Mouse (Mus musculus) ZHBTc4 (cell line): Measurements from ENCODE around the gene Lepr.
"Not testable (repeated sequence)": the region's sequence is repeated elsewhere in the genome, so short reads cannot be mapped to it uniquely, and the experiment has no call there.

Experiments used
- DNase-seq: peaks from one replicate; pipeline ENCODE4 v3.0.0-alpha.2; 2011; ENCODE audit warnings: low read depth, low spot score

Gene Lepr

DNA sequence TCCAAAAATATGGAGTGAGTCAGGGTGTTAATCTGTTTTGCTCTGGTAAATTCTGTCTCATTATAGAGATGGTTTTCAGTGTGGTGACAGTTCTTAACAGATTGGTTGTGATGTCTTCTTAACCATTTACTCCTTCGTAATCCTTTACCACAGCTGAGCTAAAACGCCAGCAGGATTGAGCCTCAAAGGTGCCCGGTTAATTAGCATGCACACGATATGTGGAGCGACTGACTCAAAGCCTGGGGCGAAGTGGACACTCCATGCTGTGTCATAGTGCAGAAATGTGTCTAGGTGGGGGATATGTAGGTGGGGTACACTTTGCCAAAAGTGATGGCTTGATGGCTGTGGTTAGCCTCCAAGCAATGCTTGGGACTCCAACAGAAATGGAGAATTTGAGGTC is 1.4 kb upstream of the Lepr start:
- no peak for DNase-seq

DNA sequence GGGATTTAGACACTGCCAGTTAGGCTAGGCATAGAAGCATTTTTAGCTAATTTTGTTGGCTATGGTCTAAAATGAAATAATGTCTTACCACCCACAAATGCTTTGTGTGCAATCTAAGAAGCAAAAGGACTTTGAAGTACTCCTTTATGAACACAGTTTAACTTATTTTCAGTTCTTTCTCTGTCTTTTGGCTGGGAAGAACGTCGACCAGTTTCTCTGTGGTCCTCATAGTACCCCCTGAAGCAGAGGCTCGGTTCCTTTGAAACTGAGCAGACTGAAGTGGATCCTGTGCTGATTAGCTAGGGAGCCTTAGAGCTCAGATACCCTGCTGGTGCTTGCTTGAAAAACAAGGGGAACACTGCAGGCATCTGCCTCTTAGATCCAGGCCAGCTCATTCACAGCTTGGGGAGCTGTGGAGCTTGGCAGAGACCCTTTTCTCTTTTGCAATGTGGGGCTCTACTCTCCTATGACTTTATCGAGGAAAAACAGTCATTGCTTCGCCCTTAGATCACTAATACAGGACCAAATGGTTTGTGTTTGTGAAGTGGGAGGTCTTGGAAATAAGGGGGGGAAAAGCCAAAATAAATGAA is 1.9 kb downstream of the Lepr start:
- DNase-seq: peak; percentile 6

DNA sequence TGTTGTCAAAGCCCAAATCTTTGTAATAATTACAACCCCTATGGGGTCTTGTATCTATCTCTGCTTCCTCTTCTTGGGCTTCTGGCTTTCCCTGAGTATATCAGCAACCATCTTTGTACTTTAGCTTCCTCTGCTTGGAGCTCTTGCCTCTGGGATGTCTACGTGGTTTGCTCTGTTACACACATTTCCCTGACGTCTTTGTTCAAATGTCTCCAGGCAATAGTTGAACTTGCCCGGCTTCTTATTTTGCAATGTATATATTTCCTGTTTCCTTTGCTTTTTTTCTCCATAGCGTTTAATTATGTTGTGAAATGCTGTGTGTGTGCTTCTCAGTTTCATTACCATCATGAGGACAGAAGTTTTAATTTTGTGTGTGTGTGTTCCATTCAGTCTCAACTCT is 4.5 kb downstream of the Lepr start:
- DNase-seq: no peak

DNA sequence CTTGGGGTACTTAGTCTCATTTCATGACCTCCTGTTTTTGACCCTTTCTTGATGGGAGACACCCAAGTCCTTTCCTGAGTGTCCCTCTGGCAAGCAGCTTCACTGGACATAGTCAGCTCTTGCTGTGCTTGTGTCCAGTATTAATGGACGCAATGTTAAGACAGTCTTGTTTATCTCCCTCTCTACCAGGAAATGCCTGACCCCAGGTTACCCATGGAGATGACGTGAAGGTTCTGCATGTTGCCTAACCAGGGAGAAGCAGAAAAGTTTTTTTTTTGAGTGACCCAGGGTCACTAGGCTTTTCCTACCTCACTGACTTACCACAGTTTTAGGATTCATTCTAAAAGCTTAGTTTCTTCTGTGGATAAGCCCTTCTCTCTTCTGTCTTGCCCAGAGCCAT is 24.8 kb downstream of the Lepr start:
- no peak for DNase-seq

DNA sequence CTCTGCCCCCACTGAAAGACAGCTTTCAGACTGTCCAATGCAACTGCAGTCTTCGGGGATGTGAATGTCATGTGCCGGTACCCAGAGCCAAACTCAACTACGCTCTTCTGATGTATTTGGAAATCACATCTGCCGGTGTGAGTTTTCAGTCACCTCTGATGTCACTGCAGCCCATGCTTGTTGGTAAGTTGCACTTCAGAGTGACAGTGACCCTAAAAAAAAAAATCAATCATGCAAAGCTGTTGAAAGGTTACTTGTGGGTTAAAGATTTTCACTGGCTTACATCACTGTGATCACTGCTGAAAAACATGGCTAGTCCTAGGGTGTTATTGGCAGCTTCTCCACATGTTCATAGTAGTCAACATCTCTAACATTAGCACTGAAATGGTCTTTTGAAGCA is 28.3 kb downstream of the Lepr start:
- DNase-seq: no peak

DNA sequence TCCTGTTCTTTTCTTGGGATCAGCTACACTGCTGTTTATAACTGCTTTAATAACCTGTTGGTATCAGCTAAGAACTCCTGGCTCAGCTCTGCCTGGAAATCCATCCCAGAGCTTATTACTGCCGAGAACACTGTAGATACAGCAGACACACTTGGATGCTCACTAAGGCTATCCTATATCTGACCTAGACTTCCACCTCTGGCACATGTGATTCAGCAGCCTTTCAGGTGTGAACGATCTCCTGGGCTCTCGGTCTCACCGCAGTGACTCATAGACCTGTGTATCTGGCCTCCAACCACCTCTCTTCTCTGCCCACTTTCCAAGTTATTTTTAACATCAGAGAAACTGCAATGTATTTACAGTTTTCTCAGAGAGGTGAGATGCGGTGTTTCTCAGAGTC is 43.3 kb downstream of the Lepr start:
- DNase-seq: no peak

DNA sequence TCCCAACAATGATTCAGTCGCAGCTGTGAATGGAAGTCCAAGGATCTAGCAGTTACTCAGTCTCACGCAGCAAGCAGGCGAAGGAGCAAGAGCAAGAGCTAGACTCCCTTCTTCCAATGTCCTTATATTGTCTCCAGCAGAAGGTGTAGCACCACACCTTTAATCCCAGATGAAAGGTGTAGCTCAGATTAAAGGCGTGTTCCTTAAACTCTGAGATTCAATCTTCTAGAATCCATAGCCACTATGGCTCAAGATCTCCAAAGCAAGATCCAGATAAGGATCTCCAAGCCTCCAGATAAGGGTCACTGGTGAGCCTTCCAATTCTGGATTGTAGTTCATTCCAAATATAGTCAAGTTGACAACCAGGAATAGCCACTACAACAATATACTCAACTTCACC is 126.7 kb downstream of the Lepr start, which contains the start of gene B020004J07Rik:
TSS of gene B020004J07Rik (minus strand) at position 101 of the 400 bp plus-strand sequence.
- DNase-seq: not testable (repeated sequence)

DNA sequence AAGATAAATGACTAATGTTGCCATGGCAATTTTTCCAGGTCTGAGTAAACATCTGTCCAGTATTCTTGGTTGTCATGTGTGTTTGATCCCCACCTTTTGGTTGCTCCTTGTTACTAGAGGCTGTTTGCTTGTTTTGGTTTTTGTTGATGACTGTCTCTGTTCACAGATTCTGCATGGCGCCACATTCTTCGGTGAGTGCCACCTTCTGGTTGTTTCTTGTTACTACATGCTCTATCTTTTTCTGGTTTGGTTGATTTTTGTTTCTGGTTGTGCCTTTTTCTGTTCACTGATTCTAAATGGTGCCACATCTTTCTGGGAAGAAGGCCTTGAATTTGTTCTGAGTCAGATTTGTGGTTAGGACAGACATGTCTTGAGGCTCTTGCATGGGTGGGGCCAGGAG is 133.7 kb downstream of the Lepr start:
- peak; percentile 73 for DNase-seq

DNA sequence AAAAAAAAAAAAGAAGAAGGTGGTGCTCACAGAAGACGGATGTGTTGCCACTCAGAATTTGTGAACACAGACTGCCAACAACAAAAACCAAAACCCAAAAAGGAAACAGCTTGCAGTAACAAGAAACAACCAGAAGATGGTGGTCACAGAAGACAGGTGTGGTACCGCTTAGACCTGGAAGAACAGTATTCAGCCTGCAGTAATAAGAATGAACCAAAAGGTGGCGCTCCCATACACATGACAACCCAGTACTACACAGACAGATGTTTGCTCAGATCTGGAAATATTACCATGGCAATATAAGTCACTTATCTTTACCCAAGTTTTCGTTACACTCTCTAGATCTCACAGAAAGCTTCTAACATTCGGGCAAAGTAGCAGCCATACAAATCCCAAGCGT is 143.7 kb downstream of the Lepr start:
- peak; percentile 94 for DNase-seq

DNA sequence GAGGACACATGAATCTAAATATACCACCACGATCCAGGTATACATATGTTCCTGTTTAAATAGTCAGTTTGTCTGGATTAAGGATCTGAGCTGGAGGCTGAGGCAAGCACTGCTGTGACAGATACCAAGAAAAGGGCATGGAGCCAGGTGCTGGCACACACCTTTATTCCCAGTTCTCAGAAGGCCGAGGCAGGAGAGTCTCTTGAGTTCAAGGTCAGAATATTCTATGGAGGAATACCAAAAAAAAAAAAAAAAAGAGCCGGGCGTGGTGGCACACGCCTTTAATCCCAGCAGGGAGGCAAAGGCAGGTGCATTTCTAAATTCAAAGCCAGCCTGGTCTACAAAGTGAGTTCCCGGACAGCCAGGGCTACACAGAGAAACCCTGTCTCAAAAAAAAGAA is 145.1 kb downstream of the Lepr start:
- peak; percentile 37 for DNase-seq
